Mouse (Mus musculus) lung, adult 2 months (tissue): ENCODE measurements at regions not wholly inside any gene's neighbourhood (a gene's known extent, or its start where the extent isn't known, plus 50 kb on each side); places are given as distances from the start of the nearest gene placed in this dataset.

Source experiments
- DNase-seq: peaks from one replicate; pipeline ENCODE4 v3.0.0; 2022
- H3K4me1 ChIP-seq: fragments of 200-500 bp; 2 replicates; pipeline ENCODE4 v1.6.1; 2011; ENCODE audit warnings: low read length; ENCODE audit not compliant: control insufficient read depth, insufficient read depth
- H3K4me3 ChIP-seq: fragments of 200-500 bp; replicated peaks from 2 replicates; pipeline ENCODE3; 2011; ENCODE audit warnings: low read depth, mild to moderate bottlenecking, control low read depth, low read length; ENCODE audit errors: extremely low read depth
- CTCF ChIP-seq: fragments of 200-500 bp; IDR thresholded peaks from 2 replicates; pipeline ENCODE4 v1.5.1; 2011; ENCODE audit warnings: mild to moderate bottlenecking, low read length, control low read depth; ENCODE audit not compliant: insufficient read depth
- POLR2A ChIP-seq: fragments of 200-500 bp; IDR thresholded peaks from 2 replicates; pipeline ENCODE4 v1.6.1; 2011; ENCODE audit warnings: low read depth, mild to moderate bottlenecking, control low read depth, low read length, borderline replicate concordance; ENCODE audit errors: extremely low read depth
- WGBS: fragments of 180-500 bp; shearing (Covaris S2); methylation state at CpG from one replicate; pipeline ENCODE4 v1.1.7; 2018; 5-methylcytosine and 5-hydroxymethylcytosine counted together

- no peak for DNase-seq
- WGBS = 54% methylated on average over 13 of the region's 13 CpGs
- TF ChIP-seq POLR2A (no peak), CTCF (no peak)
- no peak overlapping the region for H3K4me3 ChIP-seq
- no peaks in the 10 kb centered on the region for H3K4me1 ChIP-seq
Observed at GRCm38 (mm10) chr4:3089567-3090377, 77.3 kb upstream of the Vmn1r2 start.

DNA sequence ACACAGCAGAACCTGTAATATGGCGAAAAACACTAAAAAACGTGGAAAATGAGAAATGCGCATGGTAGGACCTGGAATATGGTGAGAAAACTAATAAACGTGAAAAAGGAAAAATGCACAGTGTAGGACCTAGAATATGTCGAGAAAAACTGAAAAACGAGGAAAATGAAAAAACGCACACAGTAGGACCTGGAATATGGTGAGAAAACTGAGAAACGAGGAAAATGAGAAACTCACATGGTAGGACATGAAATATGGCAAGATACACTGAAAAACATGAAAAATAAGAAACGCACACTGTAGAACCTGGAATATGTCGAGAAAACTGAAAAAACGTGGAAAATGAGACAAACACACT lies 76.8 kb upstream of the Vmn1r2 start:
- DNase-seq = no peak
- no peak overlapping the region for H3K4me3 ChIP-seq
- WGBS = 71% methylated on average over 11 of the region's 11 CpGs
- TF ChIP-seq POLR2A (no peak), CTCF (no peak)
- H3K4me1 ChIP-seq = no peaks in the 10 kb centered on the region

- TF ChIP-seq CTCF (no peak), POLR2A (no peak)
- H3K4me3 ChIP-seq = no peak overlapping the region
- DNase-seq = no peak
- 67% methylated on average over 9 of the region's 9 CpGs for WGBS
- H3K4me1 ChIP-seq = no peaks in the 10 kb centered on the region
Observed at GRCm38 (mm10) chr4:3090742-3091141, 76.4 kb upstream of the Vmn1r2 start.
